ENCODE assay signal across 8 mouse cellular contexts in the genomic region with DNA sequence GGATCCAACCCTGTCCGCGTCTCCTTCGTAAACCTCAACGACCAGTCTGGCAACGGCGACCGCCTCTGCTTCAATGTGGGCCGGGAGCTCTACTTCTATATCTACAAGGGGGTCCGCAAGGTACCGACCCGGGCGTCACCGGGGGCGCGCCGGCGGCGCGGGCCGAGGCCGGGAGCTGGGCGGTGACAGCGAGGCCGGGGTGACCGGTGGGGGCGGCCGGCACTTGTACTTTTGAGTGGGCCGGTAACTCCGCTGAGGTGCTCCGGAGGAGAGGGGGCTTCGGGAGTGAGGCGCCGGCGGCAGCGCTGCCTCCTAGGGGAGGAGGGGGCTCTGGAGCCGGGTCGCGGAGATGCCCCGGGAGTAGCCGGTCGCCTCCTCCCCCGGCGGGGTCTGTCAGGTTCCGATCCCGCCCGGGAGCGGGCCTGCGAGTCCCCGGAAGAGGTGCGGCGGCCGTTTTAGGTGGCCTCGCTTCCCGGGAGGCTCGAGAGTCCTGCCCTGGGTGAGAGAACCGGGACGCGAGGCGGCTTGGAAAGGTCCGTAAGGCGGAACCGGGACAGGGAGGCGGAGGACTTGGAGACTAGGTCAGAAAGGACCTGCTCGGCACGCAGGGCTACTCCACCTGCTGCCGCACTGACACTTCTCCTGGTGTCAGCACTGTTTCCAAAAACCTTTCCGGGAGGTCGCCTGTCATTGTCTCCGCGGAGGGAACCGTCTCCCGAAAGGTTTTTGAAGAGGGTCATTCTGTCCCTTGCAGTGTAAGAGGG. TPM values are rescaled to one million over a fixed set of nuclear protein-coding genes. Genes with fewer than 3 reads are reported as not detected.
A peak's percentile ranks its signal among the peaks of the same experiment; 100 is the strongest.
DNase-seq lines count a peak whose midpoint lies in the region; ATAC-seq and TF ChIP-seq lines count a peak whose summit lies in the region.

No protein-coding gene starts in this region.

- TF ChIP-seq CTCF in heart, adult 2 months (IDR thresholded peaks at IDR 0.05) = no peak
- no peak for TF ChIP-seq CTCF in ES-Bruce4 (IDR thresholded peaks at IDR 0.05; ENCODE audit: low read depth, low read length)

- H3K79me2 ChIP-seq in heart, adult 2 months (replicated peaks; ENCODE audit: control insufficient read depth, insufficient read depth, low read length) = peaks cover 9% of the 10 kb centered on the region

- peak overlapping the region; percentile 94 for H3K27ac ChIP-seq in heart, adult 2 months
- no peak overlapping the region for H3K27ac ChIP-seq in ES-Bruce4 (ENCODE audit: insufficient read depth, low read length)
- peak overlapping the region; percentile 89 for H3K27ac ChIP-seq in embryonic facial prominence, embryonic 14.5 days (replicated peaks; ENCODE audit: low read depth, low read length)
- H3K27ac ChIP-seq in hindbrain, embryonic 10.5 days = peak overlapping the region; percentile 94
- H3K27ac ChIP-seq in limb, embryonic 12.5 days = peak overlapping the region; percentile 90
- H3K27ac ChIP-seq in midbrain, embryonic 12.5 days (replicated peaks) = peak overlapping the region; percentile 90

- no peaks in the 10 kb centered on the region for H3K27me3 ChIP-seq in heart, adult 2 months (ENCODE audit: control insufficient read depth, insufficient read depth, low read length)
- H3K27me3 ChIP-seq in ES-Bruce4 (ENCODE audit: control insufficient read depth, insufficient read depth, low read length, poor library complexity, severe bottlenecking) = no peaks in the 10 kb centered on the region
- H3K27me3 ChIP-seq in embryonic facial prominence, embryonic 14.5 days (replicated peaks; ENCODE audit: control insufficient read depth, insufficient read depth, low read length) = no peaks in the 10 kb centered on the region
- peaks cover 26% of the 10 kb centered on the region for H3K27me3 ChIP-seq in hindbrain, embryonic 10.5 days (ENCODE audit: insufficient read depth, poor library complexity, severe bottlenecking)
- peaks cover 11% of the 10 kb centered on the region; the same call in 1 of the 2 replicates for H3K27me3 ChIP-seq in limb, embryonic 12.5 days
- H3K27me3 ChIP-seq in midbrain, embryonic 12.5 days = peaks cover 18% of the 10 kb centered on the region

- H3K4me1 ChIP-seq in heart, adult 2 months (ENCODE audit: control insufficient read depth, insufficient read depth, low read length) = peaks cover 5% of the 10 kb centered on the region
- no peaks in the 10 kb centered on the region for H3K4me1 ChIP-seq in ES-Bruce4 (ENCODE audit: control insufficient read depth, insufficient read depth, low read length)
- H3K4me1 ChIP-seq in embryonic facial prominence, embryonic 14.5 days (ENCODE audit: control insufficient read depth, insufficient read depth, low read length) = peaks cover 20% of the 10 kb centered on the region
- H3K4me1 ChIP-seq in hindbrain, embryonic 10.5 days (replicated peaks) = peaks cover 23% of the 10 kb centered on the region
- H3K4me1 ChIP-seq in limb, embryonic 12.5 days (replicated peaks) = peaks cover 20% of the 10 kb centered on the region
- peaks cover 14% of the 10 kb centered on the region for H3K4me1 ChIP-seq in midbrain, embryonic 12.5 days

- peaks cover 10% of the 10 kb centered on the region for H3K36me3 ChIP-seq in heart, adult 2 months (ENCODE audit: control insufficient read depth, insufficient read depth, low read length)
- H3K36me3 ChIP-seq in ES-Bruce4 (ENCODE audit: control insufficient read depth, insufficient read depth, low read length, poor library complexity, severe bottlenecking) = no peaks in the 10 kb centered on the region
- H3K36me3 ChIP-seq in embryonic facial prominence, embryonic 14.5 days (ENCODE audit: control insufficient read depth, insufficient read depth, low read length) = peaks cover 6% of the 10 kb centered on the region; the same call in 1 of the 2 replicates
- H3K36me3 ChIP-seq in hindbrain, embryonic 10.5 days = peaks cover 5% of the 10 kb centered on the region; the same call in 1 of the 2 replicates
- H3K36me3 ChIP-seq in limb, embryonic 12.5 days = peaks cover 11% of the 10 kb centered on the region; the same call in 1 of the 2 replicates
- H3K36me3 ChIP-seq in midbrain, embryonic 12.5 days = no peaks in the 10 kb centered on the region

- peak overlapping the region; percentile 87 for H3K4me3 ChIP-seq in heart, adult 2 months
- H3K4me3 ChIP-seq in ES-Bruce4 (ENCODE audit: low read depth, low read length) = peak overlapping the region; percentile 88
- peak overlapping the region; percentile 98 for H3K4me3 ChIP-seq in embryonic facial prominence, embryonic 14.5 days (ENCODE audit: low read depth, low read length)
- peak overlapping the region; percentile 100 for H3K4me3 ChIP-seq in hindbrain, embryonic 10.5 days
- H3K4me3 ChIP-seq in limb, embryonic 12.5 days (replicated peaks) = peak overlapping the region; percentile 100
- peak overlapping the region; percentile 100 for H3K4me3 ChIP-seq in midbrain, embryonic 12.5 days

- peak in 1 of 2 experiments; percentile 45 for DNase-seq in heart, adult 2 months
- no peak for DNase-seq in heart, adult 11 months
- no peak for DNase-seq in embryonic facial prominence, embryonic 14.5 days (ENCODE audit: low spot score)
- DNase-seq in hindbrain, embryonic 10.5 days (ENCODE audit: low spot score) = no peak
- DNase-seq in urinary bladder, postnatal 25 days (ENCODE audit: low spot score) = peak; percentile 35

- intact Hi-C loops in heart, adult 2 months (cut with DNase I) = loop anchor here (2.0 to 5.0 kb wide), 3 partner anchors 36 to 291 kb away; a partner anchor contains a TSS

- H3K9me3 ChIP-seq in ES-Bruce4 (replicated peaks; ENCODE audit: control insufficient read depth, insufficient read depth, low read length, poor library complexity, severe bottlenecking) = no peaks in the 10 kb centered on the region
- H3K9me3 ChIP-seq in embryonic facial prominence, embryonic 14.5 days (ENCODE audit: control insufficient read depth, low read length) = no peaks in the 10 kb centered on the region
- no peaks in the 10 kb centered on the region for H3K9me3 ChIP-seq in hindbrain, embryonic 10.5 days
- no peaks in the 10 kb centered on the region for H3K9me3 ChIP-seq in limb, embryonic 12.5 days
- H3K9me3 ChIP-seq in midbrain, embryonic 12.5 days = no peaks in the 10 kb centered on the region

- peak overlapping the region; percentile 70 for H3K4me2 ChIP-seq in embryonic facial prominence, embryonic 14.5 days (ENCODE audit: low read depth, low read length)
- peak overlapping the region; percentile 92 for H3K4me2 ChIP-seq in limb, embryonic 12.5 days
- peak overlapping the region; percentile 93 for H3K4me2 ChIP-seq in midbrain, embryonic 12.5 days (replicated peaks)

- TF ChIP-seq EP300 in heart, adult 2 months (IDR thresholded peaks at IDR 0.05; ENCODE audit: insufficient read depth, low read depth, low read length) = no peak
- TF ChIP-seq EP300 in ES-Bruce4 (IDR thresholded peaks at IDR 0.05; ENCODE audit: insufficient read depth, low read depth, low read length) = no peak

- peak; percentile 62 for ATAC-seq in embryonic facial prominence, embryonic 14.5 days (ENCODE audit: low read depth)
- ATAC-seq in limb, embryonic 12.5 days (ENCODE audit: insufficient number of reproducible peaks, insufficient read depth, low FRiP score, low TSS enrichment, low read depth) = peak; percentile 72
- peak; percentile 5 for ATAC-seq in midbrain, embryonic 12.5 days (ENCODE audit: low FRiP score, low read depth)

- WGBS in heart, adult 2 months = under 1% methylated on average over 61 of the region's 72 CpGs
- 1% methylated on average over 39 of the region's 72 CpGs for WGBS in embryonic facial prominence, embryonic 14.5 days
- under 1% methylated on average over 72 of the region's 72 CpGs for WGBS in hindbrain, embryonic 10.5 days
- WGBS in limb, embryonic 12.5 days = 1% methylated on average over 70 of the region's 72 CpGs
- WGBS in midbrain, embryonic 12.5 days = under 1% methylated on average over 60 of the region's 72 CpGs

- TF ChIP-seq POLR2A in heart, adult 2 months (IDR thresholded peaks at IDR 0.05; ENCODE audit: insufficient read depth, low read depth, low read length) = no peak
- no peak for TF ChIP-seq POLR2A in ES-Bruce4 (IDR thresholded peaks at IDR 0.05; ENCODE audit: insufficient read depth, low read length)

- H3K9ac ChIP-seq in heart, adult 2 months (ENCODE audit: low read depth, low read length) = peak overlapping the region; percentile 91
- peak overlapping the region; percentile 93 for H3K9ac ChIP-seq in ES-Bruce4 (ENCODE audit: low read depth, poor library complexity, severe bottlenecking)
- H3K9ac ChIP-seq in embryonic facial prominence, embryonic 14.5 days (ENCODE audit: low read depth, low read length) = peak overlapping the region; percentile 97
- H3K9ac ChIP-seq in limb, embryonic 12.5 days (replicated peaks) = peak overlapping the region; percentile 94
- H3K9ac ChIP-seq in midbrain, embryonic 12.5 days (replicated peaks) = peak overlapping the region; percentile 96

RNA-seq across cellular contexts. Expression of a gene that starts 0.6 kb away (rescaled TPM):
- 10 to 100 TPM; 28.6 to 30.9 TPM for total RNA-seq in heart, adult 2 months (2021)
- polyA plus RNA-seq in heart, adult 2 months (2012; rRNA removed) = 14.5 and 20.1 TPM in 2 replicates
- 32.7 and 36.4 TPM in 2 replicates for polyA plus RNA-seq in ES-Bruce4 (2011; ENCODE audit: insufficient read depth, insufficient read length, low read depth, missing spikeins)
- polyA plus RNA-seq in embryonic facial prominence, embryonic 14.5 days (2014; fragmentation: Nextera tagmentation; extraction: Ambion mirVana) = 18.3 and 21.1 TPM in 2 replicates
- 23.3 and 24.4 TPM in 2 replicates for polyA plus RNA-seq in hindbrain, embryonic 10.5 days (2016; fragmentation: Nextera tagmentation; extraction: Ambion mirVana)
- 30.2 and 33.5 TPM in 2 replicates for polyA plus RNA-seq in limb, embryonic 12.5 days (2016; fragmentation: Nextera tagmentation; extraction: Ambion mirVana)
- polyA plus RNA-seq in midbrain, embryonic 12.5 days (2016; fragmentation: Nextera tagmentation; extraction: Ambion mirVana) = 32.1 and 32.6 TPM in 2 replicates

RNA-seq across cellular contexts. Expression of a gene that starts 35.8 kb away (rescaled TPM):
- 100 to 1,000 TPM; 186 to 228 TPM for total RNA-seq in heart, adult 2 months (2021)
- polyA plus RNA-seq in heart, adult 2 months (2012; rRNA removed) = 47.5 and 99.5 TPM in 2 replicates
- polyA plus RNA-seq in ES-Bruce4 (2011; ENCODE audit: insufficient read depth, insufficient read length, low read depth, missing spikeins) = 4,323 and 4,421 TPM in 2 replicates
- polyA plus RNA-seq in embryonic facial prominence, embryonic 14.5 days (2014; fragmentation: Nextera tagmentation; extraction: Ambion mirVana) = 763 and 873 TPM in 2 replicates
- polyA plus RNA-seq in hindbrain, embryonic 10.5 days (2016; fragmentation: Nextera tagmentation; extraction: Ambion mirVana) = 893 and 1,134 TPM in 2 replicates
- 833 and 848 TPM in 2 replicates for polyA plus RNA-seq in limb, embryonic 12.5 days (2016; fragmentation: Nextera tagmentation; extraction: Ambion mirVana)
- polyA plus RNA-seq in midbrain, embryonic 12.5 days (2016; fragmentation: Nextera tagmentation; extraction: Ambion mirVana) = 1,236 and 1,324 TPM in 2 replicates

RNA-seq across cellular contexts. Expression of a gene that starts 55.9 kb away (rescaled TPM):
- total RNA-seq in heart, adult 2 months (2021) = not detected
- polyA plus RNA-seq in heart, adult 2 months (2012; rRNA removed) = 0.12 TPM in 1 of 2 replicates, not detected in the other
- not detected in 2 replicates for polyA plus RNA-seq in ES-Bruce4 (2011; ENCODE audit: insufficient read depth, insufficient read length, low read depth, missing spikeins)
- polyA plus RNA-seq in embryonic facial prominence, embryonic 14.5 days (2014; fragmentation: Nextera tagmentation; extraction: Ambion mirVana) = not detected in 2 replicates
- 0.34 TPM in 1 of 2 replicates, not detected in the other for polyA plus RNA-seq in hindbrain, embryonic 10.5 days (2016; fragmentation: Nextera tagmentation; extraction: Ambion mirVana)
- not detected in 2 replicates for polyA plus RNA-seq in limb, embryonic 12.5 days (2016; fragmentation: Nextera tagmentation; extraction: Ambion mirVana)
- polyA plus RNA-seq in midbrain, embryonic 12.5 days (2016; fragmentation: Nextera tagmentation; extraction: Ambion mirVana) = not detected in 2 replicates

Comparison
In these comparisons a context has a peak if more than half of its experiments do, and no peak if none do; other contexts are left out.
1. ATAC-seq: peak in every context shown above with its lines; median percentile 72 in limb, embryonic 12.5 days; 62 in embryonic facial prominence, embryonic 14.5 days; 5 in midbrain, embryonic 12.5 days.